Mouse (Mus musculus) heart, postnatal 0 days (tissue): ENCODE measurements at regions not wholly inside any gene's neighbourhood (a gene's known extent, or its start where the extent isn't known, plus 50 kb on each side); places are given as distances from the start of the nearest gene placed in this dataset.
"Not testable (repeated sequence)": the region's sequence is repeated elsewhere in the genome, so short reads cannot be mapped to it uniquely, and the experiment has no call there.

Experiments
- CTCF ChIP-seq: IDR thresholded peaks from 2 replicates; pipeline ENCODE4 v1.5.1; 2016; ENCODE audit warnings: antibody characterized with exemption, control low read depth, low read depth
- EP300 ChIP-seq: IDR thresholded peaks from 2 replicates; pipeline ENCODE4 v1.6.1; 2016; ENCODE audit warnings: antibody characterized with exemption, low read depth

- peak; percentile 78 for TF ChIP-seq CTCF
- not testable (repeated sequence) for TF ChIP-seq EP300
Observed at GRCm38 (mm10) chr14:68735756-68736155, 558.3 kb downstream of the Synb start.
